Mouse (Mus musculus) midbrain, embryonic 16.5 days (tissue): ENCODE results near the gene Sult2b1. TPM values are rescaled to one million over a fixed set of nuclear protein-coding genes. Genes with fewer than 3 reads are reported as not detected.
A peak's percentile ranks its signal among the peaks of the same experiment; 100 is the strongest.

Experiments used
- ATAC-seq: fragments of 200-750 bp; cut with Nextera tagmentation; 2 replicates; pipeline ENCODE4 v1.8.0; 2017; ENCODE audit warnings: moderate TSS enrichment
- H3K27ac ChIP-seq: fragments of 300-500 bp; sonication (generic); 2 replicates; pipeline ENCODE4 v1.5.1; 2014; ENCODE audit warnings: mild to moderate bottlenecking, low read length, mixed read lengths
- H3K27me3 ChIP-seq: fragments of 300-500 bp; sonication (generic); 2 replicates; pipeline ENCODE4 v1.6.1; 2014; ENCODE audit warnings: low read depth, low read length, mixed read lengths; ENCODE audit not compliant: control insufficient read depth, insufficient read depth
- H3K36me3 ChIP-seq: fragments of 300-500 bp; sonication (generic); 2 replicates; pipeline ENCODE4 v1.6.1; 2014; ENCODE audit warnings: mild to moderate bottlenecking, low read length, moderate library complexity, mixed read lengths; ENCODE audit not compliant: control insufficient read depth, insufficient read depth
- H3K4me1 ChIP-seq: fragments of 300-500 bp; sonication (generic); 2 replicates; pipeline ENCODE4 v1.6.1; 2014; ENCODE audit warnings: mild to moderate bottlenecking, low read length, mixed read lengths; ENCODE audit not compliant: control insufficient read depth, insufficient read depth
- H3K4me2 ChIP-seq: fragments of 300-500 bp; sonication (generic); 2 replicates; pipeline ENCODE4 v1.6.1; 2014; ENCODE audit warnings: mild to moderate bottlenecking, low read length, mixed read lengths
- H3K4me3 ChIP-seq: fragments of 300-500 bp; sonication (generic); 2 replicates; pipeline ENCODE4 v1.5.1; 2014; ENCODE audit warnings: low read depth, mild to moderate bottlenecking, low read length, moderate library complexity, mixed read lengths
- H3K9ac ChIP-seq: fragments of 300-500 bp; sonication (generic); 2 replicates; pipeline ENCODE4 v1.6.1; 2014; ENCODE audit warnings: low read depth, low read length, mixed read lengths
- H3K9me3 ChIP-seq: fragments of 300-500 bp; sonication (generic); replicated peaks from 2 replicates; pipeline ENCODE4 v1.6.1; 2014; ENCODE audit warnings: mild to moderate bottlenecking, low read length, mixed read lengths; ENCODE audit not compliant: control insufficient read depth, poor library complexity, severe bottlenecking
- WGBS: fragments of 180-500 bp; shearing (Covaris S2); extraction: QIAGEN DNeasy Blood & Tissue Kit; methylation state at CpG from one replicate; pipeline ENCODE4 v1.1.7; 2014; 5-methylcytosine and 5-hydroxymethylcytosine counted together
- polyA plus RNA-seq: library from polyadenylated mRNA; unstranded; fragments of >200 nt; fragmentation: Nextera tagmentation; extraction: Ambion mirVana; gene quantifications from 2 replicates; pipeline ENCODE4 v1.2.1, GENCODE M21; 2015

Gene Sult2b1
- polyA plus RNA-seq, 1 experiment from 2014 or later: 6.4 TPM

DNA sequence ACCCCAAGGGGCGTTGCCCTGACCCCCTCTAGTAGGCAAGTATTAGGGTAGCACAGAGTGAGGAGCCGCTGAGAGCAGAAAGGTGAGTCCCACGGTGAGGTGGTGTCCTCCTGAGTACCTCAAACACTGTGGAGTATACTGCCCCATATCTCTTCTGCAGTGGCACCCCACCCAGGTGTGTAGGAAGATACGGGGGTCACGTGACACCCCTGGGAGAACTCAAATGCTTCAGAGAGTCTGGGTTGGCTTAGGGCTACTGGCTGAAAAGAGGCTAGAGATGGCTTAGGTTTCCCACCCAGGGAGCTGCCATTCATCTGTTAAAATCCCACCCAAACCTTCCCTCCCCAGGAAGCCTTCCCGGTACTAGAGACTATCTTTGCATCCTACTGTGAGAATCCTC lies 12.5 kb upstream of the Sult2b1 start:
- Histone ChIP-seq H3K4me3 (no peak overlapping the region), H3K36me3 (peaks cover 37% of the 10 kb centered on the region)

GRCm38 (mm10) chr7:45794971-45795370 lies 10.5 kb upstream of the Sult2b1 start:
- H3K4me2 ChIP-seq: no peak overlapping the region
- peaks cover 46% of the 10 kb centered on the region for H3K36me3 ChIP-seq
- WGBS: 96% methylated on average over 29 of the region's 29 CpGs
- H3K27ac ChIP-seq: no peak overlapping the region
- no peak for ATAC-seq
- no peak overlapping the region for H3K4me3 ChIP-seq
- 0 out of 2 replicates have a peak overlapping the region, but pooled peaks have one; percentile 15 for H3K9ac ChIP-seq
- no peaks in the 10 kb centered on the region; the same call in 1 of the 2 replicates for H3K27me3 ChIP-seq
- H3K9me3 ChIP-seq: no peaks in the 10 kb centered on the region
- peaks cover 17% of the 10 kb centered on the region for H3K4me1 ChIP-seq

More for the DNA sequence above, 12.5 kb upstream of the Sult2b1 start:
- Histone ChIP-seq H3K4me2 (no peak overlapping the region), H3K27ac (no peak overlapping the region), H3K9me3 (no peaks in the 10 kb centered on the region), H3K4me1 (peaks cover 23% of the 10 kb centered on the region), H3K27me3 (no peaks in the 10 kb centered on the region; the same call in 1 of the 2 replicates), H3K9ac (no peak overlapping the region; the same call in 1 of the 2 replicates)
- 38% methylated on average over 6 of the region's 6 CpGs for WGBS
- no peak for ATAC-seq

DNA sequence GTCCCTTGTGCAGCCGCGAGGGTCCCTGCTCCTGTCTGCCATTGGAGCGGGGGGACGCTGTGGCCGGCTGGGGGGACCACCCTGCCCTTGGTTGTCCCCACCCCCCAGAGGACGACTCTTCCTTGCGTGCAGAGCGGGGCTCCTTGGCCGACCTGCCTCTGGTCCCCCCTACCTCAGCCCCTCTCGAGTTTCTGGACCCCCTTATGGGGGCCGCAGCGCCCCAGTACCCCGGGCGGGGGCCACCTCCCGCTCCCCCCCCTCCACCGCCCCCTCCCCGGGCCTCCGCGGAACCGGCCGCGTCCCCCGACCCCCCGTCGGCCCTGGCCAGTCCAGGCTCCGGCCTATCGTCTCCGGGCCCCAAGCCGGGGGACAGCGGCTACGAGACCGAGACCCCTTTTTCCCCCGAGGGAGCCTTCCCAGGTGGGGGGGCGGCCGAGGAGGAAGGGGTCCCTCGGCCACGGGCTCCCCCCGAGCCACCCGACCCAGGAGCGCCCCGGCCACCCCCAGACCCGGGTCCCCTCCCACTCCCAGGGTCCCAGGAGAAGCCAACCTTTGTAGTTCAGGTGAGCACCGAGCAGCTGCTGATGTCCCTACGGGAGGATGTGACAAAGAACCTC lies 9.6 kb upstream of the Sult2b1 start:
- H3K27me3 ChIP-seq: no peaks in the 10 kb centered on the region; the same call in 1 of the 2 replicates
- peaks cover 17% of the 10 kb centered on the region for H3K4me1 ChIP-seq
- no peaks in the 10 kb centered on the region for H3K9me3 ChIP-seq
- no peak overlapping the region for H3K4me3 ChIP-seq
- no peak overlapping the region for H3K27ac ChIP-seq
- H3K9ac ChIP-seq: no peak overlapping the region
- peaks cover 55% of the 10 kb centered on the region for H3K36me3 ChIP-seq
- ATAC-seq: no peak
- no peak overlapping the region for H3K4me2 ChIP-seq
- WGBS: 90% methylated on average over 41 of the region's 44 CpGs

GRCm38 (mm10) chr7:45793240-45793639 lies 8.8 kb upstream of the Sult2b1 start:
- Histone ChIP-seq H3K9me3 (no peaks in the 10 kb centered on the region), H3K27me3 (no peaks in the 10 kb centered on the region; the same call in 1 of the 2 replicates), H3K36me3 (peaks cover 60% of the 10 kb centered on the region), H3K4me1 (peaks cover 15% of the 10 kb centered on the region), H3K4me3 (no peak overlapping the region), H3K4me2 (no peak overlapping the region), H3K9ac (no peak overlapping the region), H3K27ac (no peak overlapping the region)
- ATAC-seq: no peak
- whole genome bisulfite sequencing: 84% methylated on average over 22 of the region's 24 CpGs

DNA sequence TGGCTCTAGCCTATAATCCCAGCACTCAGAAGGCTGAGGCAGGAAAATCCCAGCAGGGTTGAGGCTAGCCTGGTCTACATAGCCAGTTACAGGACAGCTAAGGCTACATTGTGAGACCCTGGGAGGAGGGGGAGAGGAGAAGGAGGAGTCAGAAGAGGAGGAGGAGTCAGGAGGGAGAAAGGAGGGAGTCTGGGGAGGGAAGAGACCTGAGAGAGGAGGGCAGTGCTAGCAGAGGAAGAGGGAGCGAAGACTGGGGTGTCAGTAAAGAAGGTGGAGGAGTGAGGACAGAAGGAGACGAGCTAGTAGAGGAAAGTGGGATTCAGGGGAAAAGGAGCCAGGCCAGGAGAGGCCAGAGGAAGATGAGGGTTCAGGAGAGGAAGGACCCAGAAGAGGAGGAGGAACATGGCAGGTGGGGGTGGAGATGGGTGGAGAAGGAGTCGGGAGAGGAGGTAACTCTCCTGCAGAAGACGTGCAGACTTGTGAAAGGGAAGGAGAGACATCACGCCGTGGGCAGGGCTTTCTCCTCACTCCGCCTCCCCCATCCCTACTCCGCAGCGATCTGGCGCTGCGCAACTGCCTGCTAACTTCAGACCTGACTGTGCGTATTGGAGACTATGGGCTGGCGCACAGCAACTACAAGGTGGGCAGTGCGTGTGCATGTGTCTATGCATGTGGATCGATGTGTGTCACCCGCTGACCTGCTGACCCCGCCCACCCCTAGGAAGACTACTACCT lies 7.5 kb upstream of the Sult2b1 start:
- WGBS: 75% methylated on average over 17 of the region's 17 CpGs
- ATAC-seq: no peak; the same call in 1 of the 2 replicates
- H3K4me1 ChIP-seq: peaks cover 13% of the 10 kb centered on the region
- peaks cover 66% of the 10 kb centered on the region for H3K36me3 ChIP-seq
- H3K4me3 ChIP-seq: no peak overlapping the region
- H3K9me3 ChIP-seq: no peaks in the 10 kb centered on the region
- no peak overlapping the region for H3K9ac ChIP-seq
- H3K27me3 ChIP-seq: no peaks in the 10 kb centered on the region; the same call in 1 of the 2 replicates
- no peak overlapping the region for H3K27ac ChIP-seq
- no peak overlapping the region for H3K4me2 ChIP-seq

- 79% methylated on average over 6 of the region's 6 CpGs for WGBS
These were observed 6.3 kb upstream of the Sult2b1 start for GRCm38 (mm10) chr7:45790721-45791120.

GRCm38 (mm10) chr7:45787642-45788041 lies 3.2 kb upstream of the Sult2b1 start:
- ATAC-seq: no peak
- peaks cover 24% of the 10 kb centered on the region for H3K4me1 ChIP-seq
- no peaks in the 10 kb centered on the region for H3K27me3 ChIP-seq
- no peak overlapping the region; the same call in 1 of the 2 replicates for H3K4me3 ChIP-seq
- WGBS: 88% methylated on average over 22 of the region's 22 CpGs
- no peak overlapping the region for H3K27ac ChIP-seq
- H3K9ac ChIP-seq: no peak overlapping the region; the same call in 1 of the 2 replicates
- H3K36me3 ChIP-seq: peaks cover 39% of the 10 kb centered on the region
- peak overlapping the region; percentile 90; the same call in 1 of the 2 replicates for H3K4me2 ChIP-seq
- H3K9me3 ChIP-seq: no peaks in the 10 kb centered on the region

More at GRCm38 (mm10) chr7:45790721-45791120, 6.3 kb upstream of the Sult2b1 start:
- Histone ChIP-seq H3K4me3 (no peak overlapping the region), H3K9ac (no peak overlapping the region), H3K27ac (no peak overlapping the region), H3K27me3 (no peaks in the 10 kb centered on the region; the same call in 1 of the 2 replicates), H3K36me3 (peaks cover 66% of the 10 kb centered on the region), H3K4me1 (peaks cover 20% of the 10 kb centered on the region), H3K4me2 (no peak overlapping the region), H3K9me3 (no peaks in the 10 kb centered on the region)
- ATAC-seq: no peak

GRCm38 (mm10) chr7:45786661-45787413 lies 2.4 kb upstream of the Sult2b1 start:
- peak overlapping the region; percentile 78 for H3K4me3 ChIP-seq
- ATAC-seq: peak; percentile 18; the same call in 1 of the 2 replicates
- H3K27ac ChIP-seq: peak overlapping the region; percentile 99
- 8% methylated on average over 17 of the region's 17 CpGs for WGBS
- H3K9me3 ChIP-seq: no peaks in the 10 kb centered on the region
- H3K9ac ChIP-seq: peak overlapping the region; percentile 86
- H3K36me3 ChIP-seq: peaks cover 33% of the 10 kb centered on the region
- peaks cover 24% of the 10 kb centered on the region for H3K4me1 ChIP-seq
- no peaks in the 10 kb centered on the region for H3K27me3 ChIP-seq
- peak overlapping the region; percentile 90 for H3K4me2 ChIP-seq
